Mouse (Mus musculus): Measurements from ENCODE around the gene Gng4. TPM values are rescaled to one million over a fixed set of nuclear protein-coding genes. Genes with fewer than 3 reads are reported as not detected.

Gng4 gene
- polyA plus RNA-seq (2012; rRNA removed) = 1.1 and 1.6 TPM in 2 replicates

DNA sequence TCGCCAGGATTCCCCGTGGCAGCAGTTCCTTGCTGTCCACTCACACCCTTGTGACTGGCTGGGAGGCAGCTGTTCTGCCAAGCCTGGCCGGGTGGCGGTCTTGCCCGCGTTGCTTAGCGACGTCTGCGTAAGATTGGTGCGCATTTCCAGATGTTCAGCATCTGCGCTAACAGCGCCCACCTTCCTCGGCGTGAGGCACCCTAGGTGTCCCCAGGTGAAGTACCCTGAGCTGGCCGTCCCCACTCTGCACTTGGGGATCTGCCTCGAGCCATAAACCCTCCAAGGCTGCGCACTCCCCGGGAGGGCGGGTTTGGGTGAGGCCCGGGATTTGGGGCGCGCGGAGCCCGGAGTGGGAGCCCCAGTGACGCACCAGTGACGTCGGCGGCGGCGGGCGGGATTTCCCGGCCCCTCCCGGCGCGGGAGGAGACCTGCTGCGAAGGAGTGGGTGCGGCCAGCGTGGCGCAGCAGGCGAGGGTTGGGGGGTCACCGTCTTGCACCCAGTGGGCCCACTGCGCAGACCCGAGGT is at the start of gene Gng4:
Gene Gng4 (plus strand): TSS at position 166 of the 526 bp plus-strand sequence.
- WGBS = 1% methylated on average over 40 of the region's 43 CpGs
- H3K27me3 ChIP-seq (ENCODE audit: control insufficient read depth, insufficient read depth, low read length) = no peaks in the 10 kb centered on the region; the same call in 1 of the 2 replicates
- peaks cover 15% of the 10 kb centered on the region for H3K4me1 ChIP-seq (replicated peaks; ENCODE audit: control insufficient read depth, insufficient read depth, low read length)
- no peaks in the 10 kb centered on the region for H3K36me3 ChIP-seq (ENCODE audit: control insufficient read depth, insufficient read depth, low read length)
- DNase-seq = peak; percentile 60
- no peak for TF ChIP-seq POLR2A (IDR thresholded peaks at IDR 0.05; ENCODE audit: control insufficient read depth, extremely low read depth, insufficient read depth, low read length, poor library complexity)
- no peak for TF ChIP-seq CTCF (IDR thresholded peaks at IDR 0.05; ENCODE audit: borderline replicate concordance, control insufficient read depth, extremely low read depth, insufficient read depth, low read length, poor library complexity)
- peak within 1 kb of the TSS; percentile 27 for H3K4me3 ChIP-seq (ENCODE audit: control insufficient read depth, insufficient read depth, low read length)
- H3K27ac ChIP-seq (ENCODE audit: control insufficient read depth, insufficient read depth, low read length) = no peak within 1 kb of the TSS

DNA sequence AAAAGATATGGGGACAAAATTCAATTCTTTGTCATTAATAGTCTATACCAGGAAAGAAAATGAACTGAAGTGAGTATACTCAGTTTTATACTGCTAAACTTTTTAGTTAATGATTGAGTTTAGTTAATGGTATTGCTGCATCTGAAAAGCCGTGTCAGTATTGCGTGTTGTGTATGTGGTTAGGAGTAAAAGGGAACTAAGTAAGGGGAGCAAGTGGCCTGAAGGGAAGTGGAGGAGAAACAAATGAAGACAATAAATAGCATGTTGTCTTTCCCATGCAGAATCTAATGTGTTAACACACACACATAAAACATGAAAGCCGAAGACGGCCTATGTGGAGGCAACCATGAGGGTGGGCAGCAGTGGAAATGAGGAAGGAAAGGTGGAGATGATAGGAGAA is 44.6 kb upstream of the Gng4 start:
- Histone ChIP-seq H3K36me3 (ENCODE audit: control insufficient read depth, insufficient read depth, low read length) (peaks cover 47% of the 10 kb centered on the region), H3K27me3 (ENCODE audit: control insufficient read depth, insufficient read depth, low read length) (no peaks in the 10 kb centered on the region), H3K4me1 (replicated peaks; ENCODE audit: control insufficient read depth, insufficient read depth, low read length) (no peaks in the 10 kb centered on the region), H3K4me3 (ENCODE audit: control insufficient read depth, insufficient read depth, low read length) (no peak overlapping the region), H3K27ac (ENCODE audit: control insufficient read depth, insufficient read depth, low read length) (no peak overlapping the region)
- TF ChIP-seq CTCF (IDR thresholded peaks at IDR 0.05; ENCODE audit: borderline replicate concordance, control insufficient read depth, extremely low read depth, insufficient read depth, low read length, poor library complexity) = no peak
- no peak for TF ChIP-seq POLR2A (IDR thresholded peaks at IDR 0.05; ENCODE audit: control insufficient read depth, extremely low read depth, insufficient read depth, low read length, poor library complexity)
- WGBS = 94% methylated on average over 4 of the region's 4 CpGs
- no peak for DNase-seq

DNA sequence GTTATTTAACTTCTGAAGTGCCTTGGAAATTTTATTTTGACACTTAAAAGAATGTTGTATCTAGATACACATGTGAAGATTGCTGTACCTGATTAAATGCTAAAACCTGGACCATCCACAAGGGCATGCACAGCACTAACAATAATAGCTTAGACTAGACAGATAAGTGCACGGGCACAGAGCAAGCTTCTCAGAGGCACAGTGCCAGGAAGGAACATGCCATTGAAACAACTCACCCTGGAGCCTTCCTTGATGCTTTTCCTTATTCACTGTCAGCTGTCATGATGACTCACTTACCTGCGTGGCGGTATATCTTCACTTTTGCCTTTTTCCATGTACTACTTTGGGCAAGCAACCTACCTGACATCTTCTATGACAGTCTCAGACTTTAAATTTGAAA is 37.9 kb upstream of the Gng4 start:
- Histone ChIP-seq H3K27me3 (ENCODE audit: control insufficient read depth, insufficient read depth, low read length) (no peaks in the 10 kb centered on the region), H3K4me3 (ENCODE audit: control insufficient read depth, insufficient read depth, low read length) (no peak overlapping the region), H3K4me1 (replicated peaks; ENCODE audit: control insufficient read depth, insufficient read depth, low read length) (no peaks in the 10 kb centered on the region), H3K36me3 (ENCODE audit: control insufficient read depth, insufficient read depth, low read length) (peaks cover 68% of the 10 kb centered on the region), H3K27ac (ENCODE audit: control insufficient read depth, insufficient read depth, low read length) (no peak overlapping the region)
- DNase-seq = no peak
- 96% methylated on average over 3 of the region's 3 CpGs for WGBS
- TF ChIP-seq POLR2A (IDR thresholded peaks at IDR 0.05; ENCODE audit: control insufficient read depth, extremely low read depth, insufficient read depth, low read length, poor library complexity) (no peak), CTCF (IDR thresholded peaks at IDR 0.05; ENCODE audit: borderline replicate concordance, control insufficient read depth, extremely low read depth, insufficient read depth, low read length, poor library complexity) (no peak)

DNA sequence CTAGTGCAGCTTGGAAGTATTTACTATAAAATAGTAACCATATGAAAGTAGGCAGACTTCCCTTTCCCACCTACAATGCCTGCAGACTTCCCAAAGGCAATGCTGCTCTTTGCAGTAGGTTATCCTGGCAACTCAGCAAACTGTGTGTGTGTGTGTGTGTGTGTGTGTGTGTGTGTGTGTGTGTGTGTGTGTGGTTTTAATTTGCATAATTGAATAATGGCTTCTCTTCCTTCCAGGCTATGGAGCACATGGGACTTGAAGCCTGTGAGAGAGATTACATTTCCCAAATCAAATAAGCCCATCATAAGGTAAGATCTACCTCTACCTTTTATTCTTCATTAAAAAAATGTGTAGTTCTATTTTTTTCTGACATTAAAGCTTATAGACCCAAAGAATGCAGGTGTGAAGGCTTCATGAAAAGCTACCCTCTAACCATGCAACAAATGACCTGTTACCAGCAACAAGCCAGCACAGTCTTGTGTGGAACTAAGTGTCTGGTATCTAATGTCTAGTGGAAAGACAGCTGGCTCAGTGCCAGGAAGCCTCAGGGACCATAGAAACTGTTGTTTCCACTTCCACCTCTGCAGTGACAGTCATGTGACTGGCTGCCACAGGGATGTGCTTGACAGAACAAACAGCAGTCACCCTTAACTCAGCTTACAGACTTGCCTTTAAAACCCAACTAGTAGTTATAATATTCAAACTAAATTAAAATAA is 7.9 kb upstream of the Gng4 start:
- no peak overlapping the region for H3K27ac ChIP-seq (ENCODE audit: control insufficient read depth, insufficient read depth, low read length)
- H3K4me3 ChIP-seq (ENCODE audit: control insufficient read depth, insufficient read depth, low read length) = no peak overlapping the region
- no peak for DNase-seq
- peaks cover 40% of the 10 kb centered on the region for H3K36me3 ChIP-seq (ENCODE audit: control insufficient read depth, insufficient read depth, low read length)
- no peaks in the 10 kb centered on the region for H3K27me3 ChIP-seq (ENCODE audit: control insufficient read depth, insufficient read depth, low read length)
- no peaks in the 10 kb centered on the region for H3K4me1 ChIP-seq (replicated peaks; ENCODE audit: control insufficient read depth, insufficient read depth, low read length)
- TF ChIP-seq POLR2A (IDR thresholded peaks at IDR 0.05; ENCODE audit: control insufficient read depth, extremely low read depth, insufficient read depth, low read length, poor library complexity) (no peak), CTCF (IDR thresholded peaks at IDR 0.05; ENCODE audit: borderline replicate concordance, control insufficient read depth, extremely low read depth, insufficient read depth, low read length, poor library complexity) (no peak)

DNA sequence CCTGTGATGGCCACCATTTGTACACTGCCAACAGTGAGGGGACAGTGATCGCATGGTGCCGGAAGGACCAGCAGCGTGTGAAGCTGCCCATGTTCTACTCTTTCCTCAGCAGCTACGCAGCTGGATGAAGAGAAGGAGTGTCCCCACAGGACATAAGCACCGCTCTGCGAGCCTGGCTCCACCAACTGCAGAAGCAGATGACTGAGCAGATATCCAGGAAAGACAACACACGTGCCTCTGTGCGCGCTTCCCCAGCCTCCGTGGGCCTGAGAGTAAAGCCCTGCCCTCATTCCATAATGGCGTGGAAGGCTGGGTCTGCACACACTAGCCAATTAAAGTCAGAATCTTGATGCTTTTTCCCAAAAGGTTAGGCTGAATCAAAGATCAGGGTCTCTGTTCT is 6.8 kb upstream of the Gng4 start:
- TF ChIP-seq POLR2A (IDR thresholded peaks at IDR 0.05; ENCODE audit: control insufficient read depth, extremely low read depth, insufficient read depth, low read length, poor library complexity) = no peak
- TF ChIP-seq CTCF (IDR thresholded peaks at IDR 0.05; ENCODE audit: borderline replicate concordance, control insufficient read depth, extremely low read depth, insufficient read depth, low read length, poor library complexity) = no peak
- peaks cover 40% of the 10 kb centered on the region for H3K36me3 ChIP-seq (ENCODE audit: control insufficient read depth, insufficient read depth, low read length)
- DNase-seq = no peak
- WGBS = 97% methylated on average over 11 of the region's 11 CpGs
- no peak overlapping the region for H3K4me3 ChIP-seq (ENCODE audit: control insufficient read depth, insufficient read depth, low read length)
- H3K27ac ChIP-seq (ENCODE audit: control insufficient read depth, insufficient read depth, low read length) = no peak overlapping the region
- no peaks in the 10 kb centered on the region for H3K27me3 ChIP-seq (ENCODE audit: control insufficient read depth, insufficient read depth, low read length)
- H3K4me1 ChIP-seq (replicated peaks; ENCODE audit: control insufficient read depth, insufficient read depth, low read length) = no peaks in the 10 kb centered on the region

DNA sequence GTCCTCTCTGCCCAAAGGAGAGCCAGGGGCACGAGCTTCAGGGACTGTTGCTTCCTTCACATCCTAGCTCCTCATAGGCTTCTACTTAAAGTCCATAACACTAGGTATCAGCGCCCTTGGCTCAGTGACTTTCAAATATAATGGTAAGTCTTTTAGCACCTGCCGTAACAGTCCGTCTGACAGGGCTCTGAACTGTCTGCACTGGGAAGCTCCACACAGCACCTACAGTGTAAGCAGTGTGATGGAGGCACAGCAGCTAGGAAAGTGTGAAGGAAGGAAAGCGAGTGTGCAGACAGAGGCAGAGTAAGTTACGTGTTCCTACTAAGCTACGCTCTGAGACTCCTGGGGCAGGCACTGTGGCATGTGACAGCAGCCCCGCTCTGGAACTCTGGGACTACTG is 6.2 kb upstream of the Gng4 start:
- peaks cover 40% of the 10 kb centered on the region for H3K36me3 ChIP-seq (ENCODE audit: control insufficient read depth, insufficient read depth, low read length)
- H3K27me3 ChIP-seq (ENCODE audit: control insufficient read depth, insufficient read depth, low read length) = no peaks in the 10 kb centered on the region
- no peak overlapping the region for H3K4me3 ChIP-seq (ENCODE audit: control insufficient read depth, insufficient read depth, low read length)
- H3K27ac ChIP-seq (ENCODE audit: control insufficient read depth, insufficient read depth, low read length) = no peak overlapping the region
- DNase-seq = no peak
- no peaks in the 10 kb centered on the region for H3K4me1 ChIP-seq (replicated peaks; ENCODE audit: control insufficient read depth, insufficient read depth, low read length)
- over 99% methylated on average over 8 of the region's 8 CpGs for WGBS
- no peak for TF ChIP-seq CTCF (IDR thresholded peaks at IDR 0.05; ENCODE audit: borderline replicate concordance, control insufficient read depth, extremely low read depth, insufficient read depth, low read length, poor library complexity)
- no peak for TF ChIP-seq POLR2A (IDR thresholded peaks at IDR 0.05; ENCODE audit: control insufficient read depth, extremely low read depth, insufficient read depth, low read length, poor library complexity)

Measured in thymus, adult 2 months (tissue).